Mouse (Mus musculus) hindbrain, embryonic 14.5 days (tissue): ENCODE results near the gene Fsd2. TPM values are rescaled to one million over a fixed set of nuclear protein-coding genes. Genes with fewer than 3 reads are reported as not detected.
A peak's percentile ranks its signal among the peaks of the same experiment; 100 is the strongest.

ENCODE experiments used
- ATAC-seq: fragments of 200-750 bp; cut with Nextera tagmentation; 2 replicates; pipeline ENCODE4 v1.8.0; 2017; ENCODE audit warnings: moderate number of reproducible peaks, mild to moderate bottlenecking, moderate TSS enrichment, moderate library complexity; ENCODE audit not compliant: low FRiP score
- DNase-seq: peaks from one replicate; pipeline ENCODE4 v3.0.0-alpha.2; 2015; ENCODE audit warnings: low spot score
- H3K27ac ChIP-seq: fragments of 300-500 bp; sonication (generic); 2 replicates; pipeline ENCODE4 v1.5.1; 2014; ENCODE audit warnings: mild to moderate bottlenecking, moderate library complexity
- H3K27me3 ChIP-seq: fragments of 300-500 bp; sonication (generic); 2 replicates; pipeline ENCODE4 v1.6.1; 2014; ENCODE audit warnings: mild to moderate bottlenecking, low read length, mixed read lengths; ENCODE audit not compliant: control insufficient read depth, insufficient read depth
- H3K36me3 ChIP-seq: fragments of 300-500 bp; sonication (generic); replicated peaks from 2 replicates; pipeline ENCODE4 v1.6.1; 2014; ENCODE audit not compliant: control insufficient read depth, insufficient read depth
- H3K4me1 ChIP-seq: fragments of 300-500 bp; sonication (generic); replicated peaks from 2 replicates; pipeline ENCODE4 v1.6.1; 2014; ENCODE audit warnings: antibody characterized with exemption, low read length, mixed read lengths; ENCODE audit not compliant: control insufficient read depth, insufficient read depth
- H3K4me2 ChIP-seq: fragments of 300-500 bp; sonication (generic); replicated peaks from 2 replicates; pipeline ENCODE4 v1.6.1; 2014; ENCODE audit warnings: mild to moderate bottlenecking, moderate library complexity
- H3K4me3 ChIP-seq: fragments of 300-500 bp; sonication (generic); replicated peaks from 2 replicates; pipeline ENCODE4 v1.5.1; 2014; ENCODE audit warnings: mild to moderate bottlenecking, low read length
- H3K9ac ChIP-seq: fragments of 300-500 bp; sonication (generic); 2 replicates; pipeline ENCODE4 v1.6.1; 2014
- H3K9me3 ChIP-seq: fragments of 300-500 bp; sonication (generic); 2 replicates; pipeline ENCODE4 v1.6.1; 2016; ENCODE audit warnings: low read length; ENCODE audit not compliant: control insufficient read depth
- WGBS: fragments of 180-500 bp; shearing (Covaris S2); extraction: QIAGEN DNeasy Blood & Tissue Kit; methylation state at CpG from one replicate; pipeline ENCODE4 v1.1.7; 2014; 5-methylcytosine and 5-hydroxymethylcytosine counted together
- microRNA counts: library from miRNA; unstranded; fragments of <30 nt; microRNA quantifications from one replicate; lab custom pipeline; 2016
- polyA plus RNA-seq: library from polyadenylated mRNA; unstranded; fragments of >200 nt; fragmentation: Nextera tagmentation; extraction: Ambion mirVana; gene quantifications from 2 replicates; pipeline ENCODE4 v1.2.1, GENCODE M21; 2014

The Fsd2 gene
- polyA plus RNA-seq, 1 experiment from 2014 or later: 0.21 TPM

DNA sequence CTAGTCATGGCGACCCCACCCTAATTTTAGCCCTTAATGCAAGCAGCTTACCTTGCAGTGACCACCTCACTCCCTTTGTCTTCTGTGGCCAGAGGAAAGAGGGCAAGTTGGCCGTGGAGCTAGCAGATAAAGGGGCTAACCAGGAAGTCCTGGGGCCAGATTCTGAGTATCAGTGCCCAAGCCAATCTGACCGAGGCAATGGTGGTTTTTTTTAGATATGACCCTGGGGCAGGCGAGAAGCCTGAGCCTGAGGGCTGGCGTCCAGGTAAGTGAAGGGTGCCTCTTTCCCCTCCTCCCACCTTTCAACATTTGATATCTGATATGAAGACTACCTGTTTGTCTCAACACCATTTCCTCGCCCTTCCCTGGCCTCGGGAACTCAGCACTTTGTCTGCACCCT, 68.6 kb downstream of the Fsd2 start, which contains the start of gene BC048679:
TSS of gene BC048679 (minus strand) at position 101 of the 400 bp plus-strand sequence.
- 72% methylated on average over 7 of the region's 7 CpGs for WGBS
- H3K27ac ChIP-seq: no peak within 1 kb of the TSS

DNA sequence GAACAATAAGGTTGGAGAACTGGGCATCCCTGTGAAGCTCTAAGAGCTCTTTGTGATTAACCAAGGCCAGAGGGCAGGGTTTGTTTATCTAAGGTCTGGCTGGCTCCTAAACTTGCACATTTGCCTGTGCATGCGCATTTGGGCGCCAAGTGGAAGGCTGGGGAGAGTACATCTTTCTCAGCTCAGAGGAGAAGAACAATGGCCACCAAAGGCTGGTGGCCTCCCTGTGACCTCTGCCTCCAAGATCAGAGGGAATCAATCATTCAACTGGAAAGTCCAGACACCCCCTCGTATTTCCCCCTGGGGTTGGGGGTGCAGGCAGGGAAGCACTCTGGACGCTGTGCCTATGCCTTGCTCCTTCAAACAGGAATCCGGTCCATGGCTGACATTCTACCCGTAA, 69.6 kb downstream of the Fsd2 start:
- no peak for DNase-seq

More for the DNA sequence above, 68.6 kb downstream of the Fsd2 start, which contains the start of gene BC048679:
- Histone ChIP-seq H3K4me3 (no peak within 1 kb of the TSS), H3K9ac (no peak within 1 kb of the TSS), H3K27me3 (no peaks in the 10 kb centered on the region), H3K9me3 (no peaks in the 10 kb centered on the region), H3K36me3 (no peaks in the 10 kb centered on the region), H3K4me1 (0 out of 2 replicates have a peak, but pooled peaks cover 3% of the 10 kb centered on the region), H3K4me2 (no peak within 1 kb of the TSS)
- DNase-seq (no peak), ATAC-seq (no peak)

DNA sequence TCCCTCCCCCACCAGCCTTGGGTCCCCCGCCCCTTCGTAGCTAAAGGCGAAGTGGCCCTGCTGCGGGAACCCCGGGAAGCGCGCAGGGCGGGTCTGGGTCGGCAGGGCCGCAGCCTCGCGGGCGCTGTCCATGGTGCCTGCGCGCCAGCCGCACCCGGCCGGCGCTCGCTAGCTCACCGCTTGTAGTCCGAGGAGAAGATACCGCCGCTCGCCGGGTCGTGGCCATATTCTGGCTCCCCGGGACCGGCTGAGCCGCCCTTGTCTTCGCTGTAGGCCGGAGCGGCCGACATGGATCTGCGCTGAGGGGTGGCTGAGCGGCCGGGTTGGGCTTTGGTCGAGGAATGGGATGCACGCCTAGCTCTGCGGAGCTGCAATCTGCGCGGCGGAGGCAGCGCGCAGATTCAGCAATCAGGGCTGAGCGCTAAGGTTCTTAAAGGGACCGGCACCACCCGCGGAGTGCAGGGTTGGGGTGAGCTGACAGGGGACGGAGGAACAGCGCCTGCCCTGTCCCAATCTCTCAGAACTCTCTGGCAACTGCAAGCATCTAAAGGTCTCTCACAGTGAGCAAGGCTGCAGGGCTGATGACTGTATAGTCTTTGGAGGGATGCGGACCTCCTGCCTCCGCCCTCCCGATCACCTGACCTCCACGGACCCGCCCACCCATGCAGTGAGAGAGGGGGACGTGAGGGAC, 73.3 kb downstream of the Fsd2 start, which contains the start of gene Ap3b2:
TSS of gene Ap3b2 (minus strand) at position 595 of the 691 bp plus-strand sequence.
- WGBS: under 1% methylated on average over 57 of the region's 57 CpGs
- Histone ChIP-seq H3K4me1 (peaks cover 26% of the 10 kb centered on the region), H3K27me3 (no peaks in the 10 kb centered on the region), H3K9me3 (no peaks in the 10 kb centered on the region), H3K9ac (peak within 1 kb of the TSS; percentile 91), H3K4me2 (peak within 1 kb of the TSS; percentile 69), H3K27ac (peak within 1 kb of the TSS; percentile 96), H3K4me3 (peak within 1 kb of the TSS; percentile 62), H3K36me3 (0 out of 2 replicates have a peak, but pooled peaks cover 4% of the 10 kb centered on the region)
- peak; percentile 72 for DNase-seq
- peak; percentile 92 for ATAC-seq

More for the DNA sequence above, 69.6 kb downstream of the Fsd2 start:
- no peak overlapping the region for H3K4me3 ChIP-seq
- H3K4me2 ChIP-seq: no peak overlapping the region
- peaks cover 9% of the 10 kb centered on the region for H3K4me1 ChIP-seq
- ATAC-seq: no peak
- no peak overlapping the region for H3K27ac ChIP-seq
- no peaks in the 10 kb centered on the region for H3K9me3 ChIP-seq
- 12% methylated on average over 6 of the region's 6 CpGs for WGBS
- H3K27me3 ChIP-seq: no peaks in the 10 kb centered on the region
- no peaks in the 10 kb centered on the region for H3K36me3 ChIP-seq
- H3K9ac ChIP-seq: no peak overlapping the region

DNA sequence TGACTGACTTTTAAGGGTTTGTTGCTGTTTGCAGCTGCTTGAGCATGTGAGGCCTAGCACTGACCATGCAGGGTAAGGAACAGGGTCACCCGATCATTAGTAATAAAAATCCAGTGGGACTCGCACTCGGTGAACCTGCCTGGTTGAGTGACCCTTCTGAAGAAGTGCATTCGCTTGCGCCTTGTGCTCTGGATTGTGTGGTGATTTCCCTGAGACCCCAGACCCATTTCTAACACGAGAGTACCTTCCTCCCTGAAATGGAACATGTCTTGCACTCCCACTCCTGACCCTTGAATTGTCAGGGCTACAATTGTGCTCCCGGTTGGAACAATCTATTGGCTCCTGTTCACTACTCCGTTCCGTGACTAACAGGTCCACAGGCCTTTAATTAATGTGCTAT, 74.1 kb downstream of the Fsd2 start:
- Histone ChIP-seq H3K4me1 (peaks cover 26% of the 10 kb centered on the region), H3K4me3 (peak overlapping the region; percentile 62), H3K27me3 (no peaks in the 10 kb centered on the region), H3K4me2 (peak overlapping the region; percentile 69), H3K36me3 (0 out of 2 replicates have a peak, but pooled peaks cover 4% of the 10 kb centered on the region), H3K9ac (peak overlapping the region; percentile 91), H3K27ac (peak overlapping the region; percentile 96), H3K9me3 (no peaks in the 10 kb centered on the region)
- DNase-seq (no peak), ATAC-seq (no peak)
- 23% methylated on average over 9 of the region's 9 CpGs for WGBS

DNA sequence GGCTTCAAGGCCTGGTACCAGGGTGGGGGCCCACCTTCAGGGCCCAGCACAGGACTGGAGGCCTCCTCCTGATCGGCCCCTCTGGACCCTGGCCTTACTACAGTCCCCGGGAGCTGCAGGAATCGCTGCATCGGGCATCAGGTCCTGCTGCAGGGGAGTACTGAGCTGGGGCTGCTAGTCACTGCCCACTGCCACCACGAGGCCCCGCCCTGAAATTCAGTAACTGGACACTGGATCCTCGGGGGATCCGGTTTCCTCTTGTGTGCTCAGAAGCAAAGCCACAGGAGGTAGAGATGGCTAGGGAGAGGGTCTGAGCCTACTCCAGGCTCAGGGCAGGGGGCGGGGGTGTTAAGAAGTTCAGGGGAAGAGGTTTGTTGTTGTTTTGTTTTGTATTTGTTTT, 77.1 kb downstream of the Fsd2 start:
- Histone ChIP-seq H3K4me1 (peaks cover 26% of the 10 kb centered on the region), H3K27me3 (no peaks in the 10 kb centered on the region), H3K27ac (no peak overlapping the region), H3K36me3 (peaks cover 5% of the 10 kb centered on the region; the same call in 1 of the 2 replicates), H3K4me3 (no peak overlapping the region), H3K9me3 (no peaks in the 10 kb centered on the region), H3K9ac (no peak overlapping the region), H3K4me2 (no peak overlapping the region)
- ATAC-seq (no peak), DNase-seq (no peak)
- WGBS: 17% methylated on average over 9 of the region's 9 CpGs

MicroRNAs within 50 kb of the gene (microRNA counts, 519-probe panel; counts per million panel counts)
- microRNA mmu-miR-1839-3p (lab: Ali Mortazavi, UCI): not detected
- microRNA mmu-miR-1839-5p (lab: Ali Mortazavi, UCI): 4,076 counts per million, percentile 30 among the panel's probes with 10 or more counts

Other genes starting within 250 kb of the Fsd2 start
- gene Rps17, start 221.7 kb downstream of the Fsd2 start, polyA plus RNA-seq: 653 and 807 TPM in 2 replicates
- gene Cpeb1, start 111.5 kb downstream of the Fsd2 start, polyA plus RNA-seq: 5.9 and 6.2 TPM in 2 replicates
- gene Ap3b2, start 73.0 kb downstream of the Fsd2 start, polyA plus RNA-seq: 120 and 128 TPM in 2 replicates
- not detected in 2 replicates for gene BC048679, start 68.7 kb downstream of the Fsd2 start, polyA plus RNA-seq
- 8.5 and 9.9 TPM in 2 replicates for gene Whamm, start 4.3 kb upstream of the Fsd2 start, polyA plus RNA-seq
- gene Homer2, start 140.6 kb upstream of the Fsd2 start, polyA plus RNA-seq: 25.7 and 27.8 TPM in 2 replicates
- 127 and 137 TPM in 2 replicates for gene Ramac, start 196.0 kb upstream of the Fsd2 start, polyA plus RNA-seq
- 43.3 and 45.5 TPM in 2 replicates for gene 3110040N11Rik, start 222.5 kb upstream of the Fsd2 start, polyA plus RNA-seq